Mouse (Mus musculus) lung, postnatal 0 days (tissue): ENCODE measurements around the gene Pym1. TPM values are rescaled to one million over a fixed set of nuclear protein-coding genes. Genes with fewer than 3 reads are reported as not detected.
A peak's percentile ranks its signal among the peaks of the same experiment; 100 is the strongest.

Experiments used
- ATAC-seq: fragments of 200-750 bp; cut with Nextera tagmentation; 2 replicates; pipeline ENCODE4 v1.8.0; 2017; ENCODE audit warnings: moderate library complexity
- DNase-seq: peaks from one replicate; pipeline ENCODE4 v3.0.0-alpha.2; 2016; ENCODE audit warnings: low spot score
- H3K27ac ChIP-seq: fragments of 300-500 bp; sonication (generic); 2 replicates; pipeline ENCODE4 v1.5.1; 2014; ENCODE audit warnings: antibody characterized with exemption, mild to moderate bottlenecking, low read length, mixed read lengths
- H3K27me3 ChIP-seq: fragments of 300-500 bp; sonication (generic); replicated peaks from 2 replicates; pipeline ENCODE4 v1.6.1; 2014; ENCODE audit warnings: low read length, mixed read lengths; ENCODE audit not compliant: insufficient read depth
- H3K36me3 ChIP-seq: fragments of 300-500 bp; sonication (generic); 2 replicates; pipeline ENCODE4 v1.6.1; 2014; ENCODE audit warnings: low read length, mixed read lengths; ENCODE audit not compliant: insufficient read depth
- H3K4me1 ChIP-seq: fragments of 300-500 bp; sonication (generic); 2 replicates; pipeline ENCODE4 v1.6.1; 2014; ENCODE audit warnings: antibody characterized with exemption, low read depth, low read length, mixed read lengths; ENCODE audit not compliant: insufficient read depth
- H3K4me2 ChIP-seq: fragments of 300-500 bp; sonication (generic); replicated peaks from 2 replicates; pipeline ENCODE4 v1.6.1; 2014; ENCODE audit warnings: low read depth, mild to moderate bottlenecking, low read length, moderate library complexity, mixed read lengths
- H3K4me3 ChIP-seq: fragments of 300-500 bp; sonication (generic); 2 replicates; pipeline ENCODE4 v1.5.1; 2014; ENCODE audit warnings: low read depth, low read length
- H3K9ac ChIP-seq: fragments of 300-500 bp; sonication (generic); replicated peaks from 2 replicates; pipeline ENCODE4 v1.6.1; 2014; ENCODE audit warnings: low read depth, mild to moderate bottlenecking
- H3K9me3 ChIP-seq: fragments of 300-500 bp; sonication (generic); 2 replicates; pipeline ENCODE4 v1.6.1; 2016; ENCODE audit warnings: low read length, mixed read lengths
- CTCF ChIP-seq: IDR thresholded peaks from 2 replicates; pipeline ENCODE4 v1.5.1; 2016; ENCODE audit warnings: antibody characterized with exemption, mild to moderate bottlenecking
- EP300 ChIP-seq: IDR thresholded peaks from 2 replicates; pipeline ENCODE4 v1.6.1; 2016; ENCODE audit warnings: antibody characterized with exemption, mild to moderate bottlenecking, control low read depth
- WGBS: fragments of 180-500 bp; shearing (Covaris S2); extraction: QIAGEN DNeasy Blood & Tissue Kit; methylation state at CpG from one replicate; pipeline ENCODE4 v1.1.7; 2014; 5-methylcytosine and 5-hydroxymethylcytosine counted together
- polyA plus RNA-seq: library from polyadenylated mRNA; unstranded; fragments of >200 nt; fragmentation: Nextera tagmentation; extraction: Ambion mirVana; gene quantifications from 2 replicates; pipeline ENCODE4 v1.2.1, GENCODE M21; 2015

Gene Pym1
- polyA plus RNA-seq, 1 experiment from 2014 or later = 24.9 TPM

GRCm38 (mm10) chr10:128805092-128806000, 57.7 kb downstream of the Pym1 start:
- H3K27me3 ChIP-seq = no peaks in the 10 kb centered on the region
- no peaks in the 10 kb centered on the region for H3K9me3 ChIP-seq
- peak overlapping the region; percentile 73 for H3K4me3 ChIP-seq
- H3K4me2 ChIP-seq = peak overlapping the region; percentile 79
- under 1% methylated on average over 60 of the region's 70 CpGs for WGBS
- ATAC-seq (peak; percentile 94), DNase-seq (peak; percentile 99)
- H3K36me3 ChIP-seq = peaks cover 7% of the 10 kb centered on the region; the same call in 1 of the 2 replicates
- peak overlapping the region; percentile 57 for H3K9ac ChIP-seq
- H3K4me1 ChIP-seq = peaks cover 33% of the 10 kb centered on the region
- peak overlapping the region; percentile 91 for H3K27ac ChIP-seq
- no peak for TF ChIP-seq EP300
- peak; percentile 54 for TF ChIP-seq CTCF

GRCm38 (mm10) chr10:128806086-128806485, 58.4 kb downstream of the Pym1 start:
- no peak for DNase-seq
- no peak for ATAC-seq
- TF ChIP-seq EP300 (no peak), CTCF (no peak)
- peak overlapping the region; percentile 51 for H3K9ac ChIP-seq
- no peaks in the 10 kb centered on the region for H3K27me3 ChIP-seq
- H3K4me3 ChIP-seq = peak overlapping the region; percentile 73
- 48% methylated on average over 6 of the region's 6 CpGs for WGBS
- peaks cover 1% of the 10 kb centered on the region; the same call in 1 of the 2 replicates for H3K36me3 ChIP-seq
- peak overlapping the region; percentile 91; the same call in 1 of the 2 replicates for H3K27ac ChIP-seq
- no peaks in the 10 kb centered on the region for H3K9me3 ChIP-seq
- peaks cover 33% of the 10 kb centered on the region for H3K4me1 ChIP-seq
- H3K4me2 ChIP-seq = peak overlapping the region; percentile 79

- Histone ChIP-seq H3K9me3 (no peaks in the 10 kb centered on the region), H3K36me3 (no peaks in the 10 kb centered on the region), H3K27ac (no peak overlapping the region), H3K27me3 (no peaks in the 10 kb centered on the region), H3K4me3 (no peak overlapping the region), H3K4me2 (peak overlapping the region; percentile 79), H3K4me1 (peaks cover 33% of the 10 kb centered on the region), H3K9ac (peak overlapping the region; percentile 13; the same call in 1 of the 2 replicates)
- ATAC-seq (no peak), DNase-seq (no peak)
- 87% methylated on average over 8 of the region's 8 CpGs for WGBS
- TF ChIP-seq EP300 (no peak), CTCF (no peak)
Observed at GRCm38 (mm10) chr10:128807018-128807417, 59.3 kb downstream of the Pym1 start.

Other genes with a start within 250 kb of the Pym1 start
- 5.5 and 5.9 TPM in 2 replicates for gene Myl6b, start 249.2 kb upstream of the Pym1 start, polyA plus RNA-seq
- gene Esyt1, start 222.0 kb upstream of the Pym1 start, polyA plus RNA-seq = 31.1 and 38.2 TPM in 2 replicates
- 13.6 and 15.3 TPM in 2 replicates for gene Zc3h10, start 200.1 kb upstream of the Pym1 start, polyA plus RNA-seq
- 2,921 and 3,267 TPM in 2 replicates for gene Rpl41, start 198.6 kb upstream of the Pym1 start, polyA plus RNA-seq
- gene Pa2g4, start 181.9 kb upstream of the Pym1 start, polyA plus RNA-seq = 64.2 and 66.5 TPM in 2 replicates
- gene Erbb3, start 158.2 kb upstream of the Pym1 start, polyA plus RNA-seq = 21.4 and 22.6 TPM in 2 replicates
- 459 and 465 TPM in 2 replicates for gene Rps26, start 121.1 kb upstream of the Pym1 start, polyA plus RNA-seq
- 1.3 and 1.5 TPM in 2 replicates for gene Ikzf4, start 101.9 kb upstream of the Pym1 start, polyA plus RNA-seq
- gene Suox, start 73.8 kb upstream of the Pym1 start, polyA plus RNA-seq = 12.3 and 12.6 TPM in 2 replicates
- 69.1 and 71.8 TPM in 2 replicates for gene Rab5b, start 51.6 kb upstream of the Pym1 start, polyA plus RNA-seq
- 1.0 and 1.4 TPM in 2 replicates for gene Pmel, start 43.7 kb upstream of the Pym1 start, polyA plus RNA-seq
- 33.9 and 34.7 TPM in 2 replicates for gene Cdk2, start 42.9 kb upstream of the Pym1 start, polyA plus RNA-seq
- 16.8 and 17.9 TPM in 2 replicates for gene Dgka, start 3.0 kb upstream of the Pym1 start, polyA plus RNA-seq
- gene Mmp19, start 43.0 kb downstream of the Pym1 start, polyA plus RNA-seq = 8.2 and 9.8 TPM in 2 replicates
- gene Dnajc14, start 56.2 kb downstream of the Pym1 start, polyA plus RNA-seq = 44.0 and 51.9 TPM in 2 replicates
- 13.6 and 13.8 TPM in 2 replicates for gene Tmem198b, start 56.5 kb downstream of the Pym1 start, polyA plus RNA-seq
- 113 and 119 TPM in 2 replicates for gene Sarnp, start 69.4 kb downstream of the Pym1 start, polyA plus RNA-seq
- 59.8 and 62.1 TPM in 2 replicates for gene Ormdl2, start 73.8 kb downstream of the Pym1 start, polyA plus RNA-seq
- 1.6 and 2.1 TPM in 2 replicates for gene Gdf11, start 143.8 kb downstream of the Pym1 start, polyA plus RNA-seq
- 761 and 764 TPM in 2 replicates for gene Cd63, start 153.1 kb downstream of the Pym1 start, polyA plus RNA-seq
- 13.2 and 16.7 TPM in 2 replicates for gene Rdh5, start 175.0 kb downstream of the Pym1 start, polyA plus RNA-seq
- 228 and 243 TPM in 2 replicates for gene Bloc1s1, start 176.1 kb downstream of the Pym1 start, polyA plus RNA-seq
- gene Itga7, start 185.9 kb downstream of the Pym1 start, polyA plus RNA-seq = 14.6 and 20.7 TPM in 2 replicates
- gene Mettl7b, start 213.1 kb downstream of the Pym1 start, polyA plus RNA-seq = 0.10 and 0.33 TPM in 2 replicates
- gene Olfr9, start 241.5 kb downstream of the Pym1 start, polyA plus RNA-seq = not detected in 2 replicates